Mouse (Mus musculus): ENCODE data around the gene Tmem266.

DNA sequence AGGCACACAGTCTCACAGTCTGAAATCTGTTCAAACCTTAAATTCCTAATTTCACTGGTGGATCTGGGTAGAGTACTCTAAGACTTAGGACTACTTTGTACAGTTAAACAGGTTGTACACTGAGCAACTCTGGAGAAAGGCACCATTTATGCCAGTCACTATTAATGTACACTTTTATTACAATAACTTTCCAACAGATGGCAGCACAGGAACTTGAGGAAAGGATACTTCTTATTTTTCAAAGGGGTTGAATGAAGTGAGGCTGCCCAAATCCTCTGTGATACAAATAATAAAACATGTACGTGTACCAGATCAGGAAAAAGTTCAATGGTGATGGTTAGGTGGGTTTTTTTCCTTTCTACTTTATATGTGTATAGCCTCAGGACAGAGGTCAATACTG, 141.7 kb downstream of the Tmem266 start:
- TF ChIP-seq CTCF (IDR thresholded peaks at IDR 0.05; ENCODE audit: low read depth, low read length) (no peak), POLR2A (IDR thresholded peaks at IDR 0.05; ENCODE audit: borderline replicate concordance, low read depth, low read length) (no peak)

All from bone marrow macrophage, adult 2 months (primary cell).